ENCODE assay signal across 10 mouse cellular contexts in the genomic region with DNA sequence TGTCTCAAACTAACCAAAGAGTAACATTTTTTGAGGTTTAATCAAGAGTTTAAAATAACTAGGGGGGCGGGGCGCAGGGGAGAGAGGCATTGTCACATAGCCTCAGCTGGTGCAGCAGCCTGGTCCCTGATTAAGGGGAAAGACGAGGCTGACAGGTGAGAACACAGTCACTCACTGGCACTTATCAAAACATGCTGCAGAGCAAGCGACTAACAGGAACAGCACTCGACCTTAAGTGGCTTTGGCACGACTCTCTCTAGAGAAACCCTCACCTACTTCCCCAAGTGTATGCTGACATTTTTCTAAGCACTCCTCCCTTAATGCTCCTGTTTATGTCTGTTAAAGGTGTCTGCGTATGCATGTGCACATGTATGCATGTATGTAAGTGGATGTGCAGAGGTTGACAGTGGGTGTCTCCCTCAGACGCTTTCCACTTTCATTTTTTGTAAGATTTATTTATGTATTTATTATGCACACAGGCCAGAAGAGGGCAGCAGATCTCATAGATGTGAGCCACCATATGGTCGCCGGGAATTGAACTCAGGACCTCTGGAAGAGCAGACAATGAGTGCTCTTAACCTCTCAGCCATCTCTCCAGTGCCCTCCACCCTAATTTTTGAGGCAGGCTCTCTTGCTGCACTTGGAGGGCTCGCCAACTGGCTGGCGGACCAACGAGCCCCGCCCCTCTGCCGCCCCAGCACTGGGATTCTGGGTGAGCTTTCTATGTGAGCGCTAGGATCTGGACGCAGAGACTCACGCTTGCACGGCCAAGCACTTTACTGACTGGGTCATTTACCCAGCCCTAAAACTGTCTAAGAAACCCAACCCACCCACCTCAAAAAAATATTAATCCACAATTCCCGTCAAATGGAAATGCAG. TPM values are rescaled to one million over a fixed set of nuclear protein-coding genes. Genes with fewer than 3 reads are reported as not detected.
DNase-seq lines count a peak whose midpoint lies in the region; ATAC-seq lines count a peak whose summit lies in the region.
"Had no signal": no experiment of that assay in that cellular context is flagged by ENCODE, and none has a peak within 500 bp of the region (broad histone marks: within the 10 kb centered on the region; RNA-seq: fewer than 3 reads in every experiment).

No protein-coding gene starts in this region.

- no peaks in the 10 kb centered on the region for H3K9me3 ChIP-seq in midbrain, embryonic 13.5 days
- no peaks in the 10 kb centered on the region for H3K9me3 ChIP-seq in midbrain, embryonic 15.5 days
- H3K9me3 ChIP-seq: limb, embryonic 15.5 days had no signal

- H3K27me3 ChIP-seq in midbrain, embryonic 13.5 days, result no peaks in the 10 kb centered on the region
- no peaks in the 10 kb centered on the region for H3K27me3 ChIP-seq in midbrain, embryonic 15.5 days (replicated peaks)
- H3K27me3 ChIP-seq: limb, embryonic 15.5 days had no signal

- H3K4me1 ChIP-seq in midbrain, embryonic 13.5 days (replicated peaks), result no peaks in the 10 kb centered on the region
- no peaks in the 10 kb centered on the region for H3K4me1 ChIP-seq in midbrain, embryonic 15.5 days
- H3K4me1 ChIP-seq: limb, embryonic 15.5 days had no signal

- no peak overlapping the region for H3K4me3 ChIP-seq in midbrain, embryonic 13.5 days (replicated peaks)
- H3K4me3 ChIP-seq in midbrain, embryonic 15.5 days, result no peak overlapping the region
- H3K4me3 ChIP-seq: limb, embryonic 15.5 days had no signal

- 0 out of 2 replicates have a peak, but pooled peaks have one; percentile 35 for ATAC-seq in midbrain, embryonic 13.5 days
- ATAC-seq in midbrain, embryonic 15.5 days (replicated peaks), result no peak
- ATAC-seq in activated CD4-positive, CD25-positive, alpha-beta regulatory T cell, adult 4 months, result peak; percentile 53
- ATAC-seq in hematopoietic stem cell, adult 5-6 weeks (replicated peaks in 1 of 2; ENCODE audit: insufficient read depth in 1 of 2, low FRiP score in 2 of 2, low TSS enrichment in 1 of 2, low read depth in 1 of 2, poor library complexity in 2 of 2, severe bottlenecking in 2 of 2), result peak; percentile 37 to 56

- 93% methylated on average over 20 of the region's 20 CpGs for WGBS in midbrain, embryonic 13.5 days
- WGBS in midbrain, embryonic 15.5 days, result 93% methylated on average over 20 of the region's 20 CpGs

- H3K9ac ChIP-seq in midbrain, embryonic 13.5 days (replicated peaks), result no peak overlapping the region
- no peak overlapping the region for H3K9ac ChIP-seq in midbrain, embryonic 15.5 days
- H3K9ac ChIP-seq: limb, embryonic 15.5 days had no signal

- peak; percentile 60 for DNase-seq in naive thymus-derived CD4-positive, alpha-beta T cell, adult 2 months (ENCODE audit: low read depth)
- DNase-seq in frontal cortex, postnatal 14 days (ENCODE audit: low spot score in 2 of 2), result no peak
- DNase-seq in right cerebral cortex, postnatal 14 days, result no peak
- no peak for DNase-seq in adrenal gland, adult 2 months
- DNase-seq: cerebellum, postnatal 36 days had no signal

- H3K36me3 ChIP-seq in midbrain, embryonic 13.5 days, result peaks cover 59% of the 10 kb centered on the region
- peaks cover 25% of the 10 kb centered on the region for H3K36me3 ChIP-seq in midbrain, embryonic 15.5 days (replicated peaks)

- no peak overlapping the region for H3K4me2 ChIP-seq in midbrain, embryonic 13.5 days (replicated peaks)
- no peak overlapping the region for H3K4me2 ChIP-seq in midbrain, embryonic 15.5 days
- H3K4me2 ChIP-seq: limb, embryonic 15.5 days had no signal

- H3K27ac ChIP-seq in midbrain, embryonic 13.5 days, result no peak overlapping the region
- no peak overlapping the region for H3K27ac ChIP-seq in midbrain, embryonic 15.5 days
- H3K27ac ChIP-seq: limb, embryonic 15.5 days had no signal

RNA-seq across cellular contexts. Expression of a gene that starts 22.8 kb away (rescaled TPM):
- 1.2 and 1.3 TPM in 2 replicates for polyA plus RNA-seq in midbrain, embryonic 13.5 days (2015; fragmentation: Nextera tagmentation; extraction: Ambion mirVana)
- 0.87 and 1.3 TPM in 2 replicates for polyA plus RNA-seq in midbrain, embryonic 15.5 days (2015; fragmentation: Nextera tagmentation; extraction: Ambion mirVana)
- under 1 TPM in 1 of 2 experiments, not detected in 1; 0.26 TPM for polyA plus RNA-seq in activated CD4-positive, CD25-positive, alpha-beta regulatory T cell, adult 4 months (2017; shearing (Covaris generic))
- total RNA-seq in hematopoietic stem cell, adult 5-6 weeks (2017), result 1.8 and 2.0 TPM in 2 replicates
- 1 to 10 TPM; 1.8 to 2.0 TPM for total RNA-seq in adrenal gland, adult 2 months (2021)
- polyA plus RNA-seq in adrenal gland, adult 2 months (2012; rRNA removed), result 0.32 and 0.89 TPM in 2 replicates

RNA-seq across cellular contexts. Expression of a gene that starts 23.1 kb away (rescaled TPM):
- polyA plus RNA-seq in midbrain, embryonic 13.5 days (2015; fragmentation: Nextera tagmentation; extraction: Ambion mirVana), result 141 and 154 TPM in 2 replicates
- polyA plus RNA-seq in midbrain, embryonic 15.5 days (2015; fragmentation: Nextera tagmentation; extraction: Ambion mirVana), result 93.2 and 107 TPM in 2 replicates
- 100 to 1,000 TPM; 693 to 929 TPM for polyA plus RNA-seq in activated CD4-positive, CD25-positive, alpha-beta regulatory T cell, adult 4 months (2017; shearing (Covaris generic))
- 130 and 159 TPM in 2 replicates for total RNA-seq in hematopoietic stem cell, adult 5-6 weeks (2017)
- total RNA-seq in adrenal gland, adult 2 months (2021), result 100 to 1,000 TPM; 281 to 315 TPM
- polyA plus RNA-seq in adrenal gland, adult 2 months (2012; rRNA removed), result 45.7 and 49.1 TPM in 2 replicates
